Mouse (Mus musculus) gastrocnemius, postnatal 10 days (tissue): ENCODE measurements around the gene Armc9. TPM values are rescaled to one million over a fixed set of nuclear protein-coding genes. Genes with fewer than 3 reads are reported as not detected.

Experiments
- DNase-seq: peaks from one replicate; pipeline ENCODE4 v3.0.0; 2021; ENCODE audit warnings: mixed read lengths
- total RNA-seq, 2 experiments: library from RNA; stranded (reverse); gene quantifications; 2 replicates each; pipeline ENCODE4 v1.2.3; 2021

Armc9 gene
- total RNA-seq, 2 experiments from 2014 or later: 2.7 to 6.0 TPM

GRCm38 (mm10) chr1:86312269-86312668 is 157.7 kb downstream of the Armc9 start:
- DNase-seq: no peak

- no peak for DNase-seq
These were observed 158.7 kb downstream of the Armc9 start for GRCm38 (mm10) chr1:86313096-86313771.

GRCm38 (mm10) chr1:86313772-86314125 is 159.2 kb downstream of the Armc9 start:
- peak; percentile 39 for DNase-seq

GRCm38 (mm10) chr1:86320822-86321413 is 166.3 kb downstream of the Armc9 start:
- DNase-seq: no peak

Other genes with a start within 250 kb of the Armc9 start
- not detected for gene 4933407L21Rik, start 226.3 kb upstream of the Armc9 start, total RNA-seq
- not detected for gene Gpr55, start 193.8 kb upstream of the Armc9 start, total RNA-seq
- not detected for gene Spata3, start 138.0 kb upstream of the Armc9 start, total RNA-seq
- gene 2810459M11Rik, start 108.9 kb upstream of the Armc9 start, total RNA-seq: under 1 TPM; 0.09 to 0.12 TPM
- gene Psmd1, start 90.4 kb upstream of the Armc9 start, total RNA-seq: 100 to 1,000 TPM; 115 to 117 TPM
- under 1 TPM; 0.59 to 0.72 TPM for gene Htr2b, start 42.8 kb upstream of the Armc9 start, total RNA-seq
- gene Gm21972, start 21.1 kb upstream of the Armc9 start, total RNA-seq: 1 to 10 TPM in 1 of 2 experiments, under 1 TPM in 1; 0.42 to 1.1 TPM
- gene B3gnt7, start 148.1 kb downstream of the Armc9 start, total RNA-seq: under 1 TPM; 0.09 to 0.29 TPM
- gene Ncl, start 204.6 kb downstream of the Armc9 start, total RNA-seq: 100 to 1,000 TPM; 143 to 165 TPM